12 mouse cellular contexts compared by ENCODE assay signal in genomic region chr5:139947446-139947845, GRCm38 (mm10). TPM values are rescaled to one million over a fixed set of nuclear protein-coding genes. Genes with fewer than 3 reads are reported as not detected.
DNase-seq lines count a peak whose midpoint lies in the region; ATAC-seq and TF ChIP-seq lines count a peak whose summit lies in the region.
"Had no signal": no experiment of that assay in that cellular context is flagged by ENCODE, and none has a peak within 500 bp of the region (broad histone marks: within the 10 kb centered on the region; RNA-seq: fewer than 3 reads in every experiment).

No protein-coding gene starts in this region.

- DNase-seq in adrenal gland, postnatal 14 days: peak; percentile 42
- no peak for DNase-seq in adrenal gland, adult (ENCODE audit: inconsistent age in 2 of 2, low spot score in 1 of 2)
- DNase-seq in liver, embryonic 14.5 days (ENCODE audit: low read depth in 3 of 3, low spot score in 3 of 3): peak in 1 of 3 experiments; percentile 6
- DNase-seq in liver (no peak), R1 (ENCODE audit: low read depth, low spot score) (peak; percentile 73)
- no peak for DNase-seq in right cerebral cortex, postnatal 36 days (ENCODE audit: low spot score in 2 of 2)
- DNase-seq: cerebellum, adult 11-12 months; kidney, postnatal 4 days had no signal

- no peak overlapping the region for H3K4me2 ChIP-seq in liver, embryonic 14.5 days (ENCODE audit: low read depth)

- no peak overlapping the region for H3K9ac ChIP-seq in liver, embryonic 14.5 days (replicated peaks)

- WGBS in liver, embryonic 14.5 days (ENCODE audit: insufficient replicate concordance): 81% methylated on average over 5 of the region's 5 CpGs

- no peaks in the 10 kb centered on the region for H3K36me3 ChIP-seq in liver, embryonic 14.5 days (replicated peaks; ENCODE audit: control insufficient read depth, insufficient read depth, low read depth)

- no peaks in the 10 kb centered on the region for H3K27me3 ChIP-seq in liver, embryonic 14.5 days (ENCODE audit: control insufficient read depth, insufficient read depth, low read length)

- no peaks in the 10 kb centered on the region for H3K4me1 ChIP-seq in liver, embryonic 14.5 days (replicated peaks; ENCODE audit: control insufficient read depth in 2 of 2, insufficient read depth in 2 of 2, low read length in 1 of 2)

- peak; percentile 70 for TF ChIP-seq CTCF in liver, embryonic 14.5 days (IDR thresholded peaks at IDR 0.05; ENCODE audit: low read depth)

- no peak for ATAC-seq in liver, embryonic 14.5 days (ENCODE audit: insufficient read depth)
- ATAC-seq in megakaryocyte-erythroid progenitor cell, adult 5-6 weeks (replicated peaks; ENCODE audit: low FRiP score, low TSS enrichment, poor library complexity, severe bottlenecking): 0 out of 2 replicates have a peak, but pooled peaks have one; percentile 28
- ATAC-seq in activated CD4-positive, CD25-positive, alpha-beta regulatory T cell, adult 4 months: no peak

- H3K27ac ChIP-seq in liver, embryonic 14.5 days: no peak overlapping the region

- no peak overlapping the region for H3K4me3 ChIP-seq in liver, embryonic 14.5 days (ENCODE audit: insufficient read depth in 1 of 2, low read depth in 2 of 2, low read length in 2 of 2)
- H3K4me3 ChIP-seq: erythroblast, embryonic 14.5 days had no signal

- TF ChIP-seq EP300 in liver, embryonic 14.5 days (IDR thresholded peaks at IDR 0.05; ENCODE audit: low read depth): no peak

- H3K9me3 ChIP-seq in liver, embryonic 14.5 days (ENCODE audit: control insufficient read depth, low read length): no peaks in the 10 kb centered on the region

RNA-seq across cellular contexts. Expression of gene Elfn1, which starts 39.7 kb away (rescaled TPM):
- total RNA-seq in adrenal gland, postnatal 14 days (2021): 1.2 and 1.4 TPM in 2 replicates
- 0.09 and 0.16 TPM in 2 replicates for polyA plus RNA-seq in liver, embryonic 14.5 days (2012; rRNA removed)
- 0.04 TPM in 1 of 2 replicates, not detected in the other for polyA plus RNA-seq in liver, embryonic 14.5 days (2014; fragmentation: Nextera tagmentation; extraction: Ambion mirVana)
- total RNA-seq in megakaryocyte-erythroid progenitor cell, adult 5-6 weeks (2014; fragmentation: Nextera tagmentation): 0.13 TPM in 1 of 2 replicates, not detected in the other
- not detected in 2 replicates for total RNA-seq in megakaryocyte-erythroid progenitor cell, adult 5-6 weeks (2017)
- not detected for polyA plus RNA-seq in activated CD4-positive, CD25-positive, alpha-beta regulatory T cell, adult 4 months (2017; shearing (Covaris generic))
- polyA plus RNA-seq: erythroblast, embryonic 14.5 days; liver, embryonic 16.5 days had no signal

Comparison
In these comparisons a context has a peak if more than half of its experiments do, and no peak if none do; other contexts are left out.
1. DNase-seq: peak in adrenal gland, postnatal 14 days (single experiment) and R1 (single experiment); none in adrenal gland, adult (0 of 2), liver (single experiment) and right cerebral cortex, postnatal 36 days (0 of 2).